Mouse (Mus musculus): ENCODE data around the gene Dynlt1f. TPM values are rescaled to one million over a fixed set of nuclear protein-coding genes. Genes with fewer than 3 reads are reported as not detected.
A peak's percentile ranks its signal among the peaks of the same experiment; 100 is the strongest.
"Not testable (repeated sequence)": the region's sequence is repeated elsewhere in the genome, so short reads cannot be mapped to it uniquely, and the experiment has no call there.

The Dynlt1f gene
- total RNA-seq, 2 experiments from 2014 or later = 94.6 to 105 TPM

DNA sequence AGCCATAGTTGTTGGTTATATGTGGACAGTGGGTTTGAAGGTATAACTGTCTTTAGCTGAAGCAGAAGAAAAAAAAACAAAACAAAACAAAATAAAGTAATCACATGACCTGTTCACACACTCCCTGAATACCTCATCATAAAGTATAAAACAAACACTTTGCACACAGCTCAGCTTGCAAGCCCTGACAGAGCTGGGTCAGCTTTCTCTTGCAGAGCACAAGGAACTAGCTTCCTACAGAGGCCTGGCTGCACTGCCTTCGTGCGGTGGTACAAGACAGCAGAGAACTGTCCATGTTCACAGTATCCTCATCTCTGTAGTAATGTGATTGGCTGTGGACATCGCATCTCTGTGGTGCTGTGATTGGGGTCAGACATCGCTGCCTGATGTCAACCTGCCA, 25.3 kb downstream of the Dynlt1f start:
- not testable (repeated sequence) for DNase-seq (ENCODE audit: low spot score in 2 of 2)

DNA sequence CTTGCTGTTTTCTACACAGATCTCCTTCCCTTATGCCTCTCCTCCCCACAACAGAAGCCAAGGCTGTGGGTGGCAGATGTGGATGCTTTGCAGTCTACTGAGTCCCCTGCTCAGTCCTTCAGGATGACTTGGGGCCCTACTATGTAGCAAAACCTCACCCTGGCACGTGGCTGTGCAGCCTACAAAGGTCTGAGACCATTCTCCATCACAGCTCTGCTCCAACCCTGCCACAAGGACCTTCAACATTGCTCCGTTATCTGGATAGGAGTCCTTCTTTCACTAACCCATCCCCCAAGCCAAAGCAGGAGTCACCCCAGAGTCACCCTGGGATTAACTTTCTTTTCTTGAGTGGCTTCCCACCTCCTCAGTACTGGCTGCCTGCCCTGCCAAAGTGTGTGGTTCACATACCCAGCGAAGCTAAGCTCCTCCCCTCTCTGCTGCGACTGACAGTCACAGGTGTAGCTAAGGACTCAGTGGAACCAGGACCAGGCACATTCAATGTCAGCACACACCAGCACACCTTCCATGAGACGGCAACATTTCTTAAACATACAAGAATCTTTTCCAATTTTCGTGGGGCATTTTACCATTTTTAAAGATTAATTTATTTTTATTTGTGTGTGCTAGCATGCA, 30.7 kb downstream of the Dynlt1f start:
- not testable (repeated sequence) for DNase-seq (ENCODE audit: low spot score in 2 of 2)

DNA sequence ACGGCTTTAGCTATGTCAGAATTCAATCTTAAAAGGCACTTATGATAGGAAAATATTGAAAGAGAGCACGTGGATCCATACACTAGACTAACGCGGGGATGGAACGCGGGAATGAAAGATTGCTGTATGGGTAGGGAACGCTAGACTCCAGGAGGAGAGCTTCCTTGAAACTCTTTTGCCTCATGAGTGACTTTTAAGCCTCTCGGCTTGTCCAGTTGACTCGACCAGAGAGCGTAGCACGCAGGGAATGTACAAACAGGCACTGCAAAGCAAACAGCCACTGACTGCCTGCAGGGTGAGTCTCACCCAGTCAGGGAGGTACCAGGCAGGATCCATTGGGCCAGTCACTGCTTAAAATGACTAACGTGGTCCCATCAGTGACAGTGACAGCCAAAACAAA, 33.7 kb downstream of the Dynlt1f start:
- DNase-seq (ENCODE audit: low spot score in 2 of 2) = not testable (repeated sequence)

DNA sequence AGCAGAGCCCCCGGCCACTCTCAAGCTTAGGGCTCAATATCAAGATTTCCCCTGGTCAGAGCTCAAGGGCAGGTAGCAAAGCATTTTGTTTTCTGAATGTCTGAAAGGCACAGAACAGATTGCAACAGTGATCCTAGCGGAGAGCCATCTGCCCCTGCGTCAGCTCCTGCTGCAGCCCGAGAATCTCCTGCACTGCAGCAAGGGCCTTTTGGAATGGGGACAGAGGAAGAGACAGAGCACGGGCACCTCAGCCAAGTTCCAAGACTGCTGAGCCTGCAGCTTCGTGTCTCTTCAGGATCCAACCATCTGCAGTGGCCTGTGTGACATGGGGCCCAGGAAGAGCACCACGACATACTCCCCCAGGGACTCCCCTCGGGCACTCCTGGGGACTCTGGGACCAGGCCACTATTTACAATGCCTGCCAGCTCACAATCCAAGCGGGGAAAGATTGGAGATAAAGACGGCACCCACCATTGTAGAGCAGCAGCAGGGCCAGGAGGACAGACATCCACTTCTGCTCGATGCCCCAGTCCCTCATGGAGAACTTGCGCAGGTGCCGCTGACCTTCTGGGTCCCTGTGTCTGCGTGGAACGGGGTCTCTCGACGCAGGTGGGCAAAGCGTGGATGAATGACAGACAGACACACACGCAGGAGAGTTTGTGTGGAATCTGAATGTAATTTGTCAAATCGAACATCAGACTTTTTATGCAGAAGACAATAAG, 34.8 kb downstream of the Dynlt1f start:
- not testable (repeated sequence) for DNase-seq (ENCODE audit: low spot score in 2 of 2)

DNA sequence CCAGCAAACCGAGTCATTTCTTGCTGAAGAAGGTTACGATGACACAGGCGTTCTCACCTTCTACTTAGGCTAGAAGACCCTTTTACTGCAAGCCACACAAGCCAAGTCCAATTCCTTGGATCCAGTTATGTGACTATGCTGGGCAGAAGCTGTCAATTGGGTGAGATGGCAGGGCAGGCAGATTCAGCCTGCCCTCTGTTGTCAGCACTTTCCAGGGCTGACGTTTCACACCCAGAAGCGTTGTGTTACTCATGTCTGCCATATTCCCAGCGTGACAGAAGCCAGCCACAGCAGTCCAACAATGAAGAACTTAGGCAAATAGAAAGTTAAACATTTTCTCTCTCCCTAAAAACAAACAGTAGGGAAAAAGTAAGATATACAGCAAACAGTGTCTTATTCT, 35.7 kb downstream of the Dynlt1f start:
- DNase-seq (ENCODE audit: low spot score in 2 of 2) = not testable (repeated sequence)

DNA sequence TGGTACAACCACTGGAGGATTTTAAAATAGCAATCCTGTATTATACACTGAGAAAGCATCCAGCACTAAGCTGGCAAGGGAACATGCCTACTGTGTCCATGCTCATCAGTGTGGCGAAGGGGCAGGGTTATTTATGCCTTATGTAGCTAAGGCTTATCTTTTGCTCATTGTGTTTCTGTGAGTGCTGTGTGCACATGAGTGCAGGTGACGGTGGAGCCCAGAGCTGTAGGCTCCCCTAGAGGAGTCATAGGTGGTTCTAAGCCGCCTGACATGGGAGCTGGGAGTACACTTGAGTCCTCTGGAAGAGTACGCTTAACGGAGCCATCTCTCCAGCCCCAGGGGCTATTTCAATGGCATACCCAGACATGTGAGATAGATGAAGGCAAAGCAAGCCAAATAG, 36.4 kb downstream of the Dynlt1f start:
- not testable (repeated sequence) for DNase-seq (ENCODE audit: low spot score in 2 of 2)

DNA sequence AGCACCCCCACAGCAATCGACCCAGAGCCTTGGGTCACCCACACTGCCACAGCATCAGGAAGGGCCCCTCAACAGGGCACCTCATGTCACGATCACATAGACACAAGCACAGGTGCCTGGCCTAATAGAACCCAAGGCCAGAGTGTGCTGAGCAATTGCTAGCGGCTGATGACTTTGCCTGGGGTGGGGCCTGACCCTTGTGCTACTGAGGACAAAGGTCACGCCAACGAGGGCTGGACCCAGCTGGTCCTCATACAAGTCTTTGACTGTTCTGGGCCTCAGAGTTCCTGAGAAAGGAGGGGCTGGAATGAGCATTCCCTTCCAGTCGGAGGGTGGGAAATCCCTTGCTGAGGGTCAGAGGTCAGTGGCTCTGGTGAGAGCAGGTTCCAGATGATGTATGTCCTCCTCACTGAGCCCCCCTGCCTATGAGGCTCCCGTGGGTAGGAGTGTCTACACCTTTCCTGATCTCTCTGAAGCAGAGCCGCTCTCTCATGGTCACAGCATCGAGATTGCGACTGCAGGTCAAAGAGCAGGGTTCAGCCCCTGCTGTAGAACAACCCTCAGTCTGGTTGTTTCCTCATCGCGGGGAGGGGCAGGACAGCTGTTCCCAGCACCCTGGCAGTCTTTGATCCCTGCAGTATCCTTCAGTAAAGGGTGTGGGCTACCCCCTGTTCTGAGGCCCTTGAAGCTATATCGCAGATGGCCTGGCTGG, 37.9 kb downstream of the Dynlt1f start:
- not testable (repeated sequence) for DNase-seq (ENCODE audit: low spot score in 2 of 2)

DNA sequence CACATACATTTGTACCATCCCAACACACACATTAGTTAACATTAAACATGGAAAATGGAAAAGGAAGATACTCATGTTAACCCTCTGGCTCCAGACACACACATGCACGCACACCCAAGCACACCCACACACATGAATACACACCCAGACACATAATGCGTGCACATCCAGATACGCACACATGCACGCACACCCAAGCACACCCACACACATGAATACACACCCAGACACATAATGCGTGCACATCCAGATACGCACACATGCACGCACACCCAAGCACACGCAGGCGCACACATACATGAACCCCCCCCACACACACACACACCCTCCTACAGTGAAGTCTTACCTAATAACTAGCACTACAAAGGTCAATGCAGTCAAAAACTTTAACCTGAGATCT, 39.0 kb downstream of the Dynlt1f start:
- DNase-seq (ENCODE audit: low spot score in 2 of 2) = not testable (repeated sequence)

DNA sequence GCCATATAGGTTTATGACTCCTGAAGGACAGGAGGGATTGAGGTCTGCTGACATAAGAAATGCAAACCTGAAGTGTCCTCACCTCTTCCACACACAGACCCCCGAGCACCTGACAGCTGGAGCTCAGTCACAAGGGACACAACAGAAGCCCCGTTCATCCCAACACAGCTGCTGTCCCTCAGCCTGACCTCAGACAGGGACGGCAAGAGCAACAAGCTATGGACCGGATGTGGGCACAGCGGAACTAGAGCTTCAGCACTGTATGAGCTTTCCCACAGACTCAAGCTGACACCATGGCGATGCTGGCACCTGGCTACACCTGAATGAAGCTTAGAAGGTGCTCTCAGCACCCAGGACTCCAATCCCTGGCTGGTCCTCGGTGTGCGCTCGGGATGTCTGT, 41.4 kb downstream of the Dynlt1f start:
- DNase-seq (ENCODE audit: low spot score in 2 of 2) = not testable (repeated sequence)

DNA sequence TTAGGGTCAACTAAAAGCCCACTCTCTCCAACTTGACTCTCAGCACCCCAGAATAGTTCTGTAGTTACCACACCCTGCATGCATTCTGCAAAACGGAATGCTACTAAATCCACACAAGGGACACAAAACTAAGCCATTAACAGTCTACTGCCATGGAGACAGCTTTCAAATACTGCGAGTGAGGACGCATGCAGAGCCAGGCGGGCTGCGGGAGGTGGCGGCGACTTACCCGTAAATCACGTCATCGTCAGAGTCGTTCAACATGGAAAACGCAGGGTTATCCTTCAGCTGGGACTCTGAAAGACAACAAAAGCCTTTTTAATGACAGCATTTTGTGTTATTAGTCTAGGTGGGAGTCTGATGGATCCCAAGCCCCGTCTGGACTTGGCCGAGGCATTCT, 42.2 kb downstream of the Dynlt1f start:
- not testable (repeated sequence) for DNase-seq (ENCODE audit: low spot score in 2 of 2)

DNA sequence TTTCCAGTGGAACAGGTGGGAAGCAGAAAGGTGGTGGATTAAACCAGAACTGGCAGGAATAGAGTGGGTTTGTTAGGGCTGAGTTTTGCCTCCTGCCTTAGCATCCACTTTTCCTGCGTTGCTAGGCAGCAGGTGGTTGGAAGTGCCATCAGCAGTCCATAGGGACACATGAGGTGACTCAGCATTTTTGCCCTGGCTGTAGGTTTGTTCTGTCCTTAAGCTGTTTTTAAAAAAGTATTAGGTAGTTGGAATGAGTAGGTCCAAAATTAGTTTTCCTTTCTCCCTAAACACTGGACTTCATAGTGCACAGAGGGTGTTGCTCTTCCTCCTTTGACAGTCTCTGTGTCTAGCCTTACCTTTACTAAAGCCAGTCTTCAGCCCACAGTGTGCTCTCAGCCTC, 50.4 kb downstream of the Dynlt1f start:
- DNase-seq (ENCODE audit: low spot score in 2 of 2) = not testable (repeated sequence)

DNA sequence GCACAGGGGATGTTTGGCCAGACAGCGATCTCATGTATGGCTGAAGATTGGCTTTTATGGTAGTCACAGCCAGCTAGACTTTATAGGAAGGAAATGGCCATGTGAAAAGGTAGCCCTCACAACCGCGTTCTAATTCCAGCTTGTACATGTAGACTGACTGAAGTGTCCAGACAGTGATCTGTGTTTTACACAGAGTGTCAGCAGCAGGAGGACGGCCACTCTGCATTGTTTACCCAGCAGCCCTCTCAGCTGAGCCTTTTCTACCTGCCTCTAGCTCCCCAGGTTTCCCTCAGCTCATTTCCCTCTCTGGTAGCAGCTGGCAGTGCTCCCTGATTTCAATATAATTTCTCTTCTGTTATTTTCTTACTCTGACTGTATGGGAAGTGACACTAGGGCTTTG, 53.5 kb downstream of the Dynlt1f start:
- not testable (repeated sequence) for DNase-seq (ENCODE audit: low spot score in 2 of 2)

DNA sequence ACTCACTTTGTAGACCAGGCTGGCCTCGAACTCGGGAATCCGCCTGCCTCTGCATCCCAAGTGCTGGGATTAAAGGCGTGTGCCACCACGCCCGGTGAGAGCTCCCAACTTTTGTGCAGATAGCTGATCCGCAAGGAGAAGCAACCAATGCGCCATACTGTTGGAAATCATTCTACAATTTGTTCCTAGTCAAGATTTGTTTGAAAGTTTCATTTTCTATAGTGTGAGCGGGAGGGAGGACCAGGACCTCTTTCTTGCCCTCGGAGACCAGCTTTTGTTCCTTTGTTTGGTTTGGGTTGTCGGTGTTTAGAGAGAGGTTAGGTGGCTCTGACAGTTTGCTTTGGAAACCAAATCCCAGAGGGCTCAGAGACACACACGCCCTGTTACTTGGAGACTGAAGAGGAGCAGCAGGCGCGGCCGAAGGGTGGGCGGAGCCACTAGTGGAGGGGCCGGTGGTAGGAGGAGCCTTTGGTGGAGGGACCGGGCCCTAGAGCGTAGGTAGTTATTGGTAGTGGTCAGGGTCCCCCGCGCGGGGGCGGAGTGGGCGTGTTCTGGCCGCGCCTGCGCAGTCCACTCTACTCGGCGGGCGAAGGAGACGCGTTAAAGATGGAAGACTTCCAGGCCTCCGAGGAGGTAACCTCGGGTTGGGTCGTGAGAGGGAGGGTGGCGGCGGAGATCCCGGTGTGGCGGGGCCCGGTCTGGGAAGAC, 54.3 kb downstream of the Dynlt1f start, which contains the start of gene Dynlt1c:
Gene Dynlt1c (plus strand): TSS at position 468 of the 708 bp plus-strand sequence.
- DNase-seq (ENCODE audit: low spot score in 2 of 2) = peak; percentile 39 to 58

DNA sequence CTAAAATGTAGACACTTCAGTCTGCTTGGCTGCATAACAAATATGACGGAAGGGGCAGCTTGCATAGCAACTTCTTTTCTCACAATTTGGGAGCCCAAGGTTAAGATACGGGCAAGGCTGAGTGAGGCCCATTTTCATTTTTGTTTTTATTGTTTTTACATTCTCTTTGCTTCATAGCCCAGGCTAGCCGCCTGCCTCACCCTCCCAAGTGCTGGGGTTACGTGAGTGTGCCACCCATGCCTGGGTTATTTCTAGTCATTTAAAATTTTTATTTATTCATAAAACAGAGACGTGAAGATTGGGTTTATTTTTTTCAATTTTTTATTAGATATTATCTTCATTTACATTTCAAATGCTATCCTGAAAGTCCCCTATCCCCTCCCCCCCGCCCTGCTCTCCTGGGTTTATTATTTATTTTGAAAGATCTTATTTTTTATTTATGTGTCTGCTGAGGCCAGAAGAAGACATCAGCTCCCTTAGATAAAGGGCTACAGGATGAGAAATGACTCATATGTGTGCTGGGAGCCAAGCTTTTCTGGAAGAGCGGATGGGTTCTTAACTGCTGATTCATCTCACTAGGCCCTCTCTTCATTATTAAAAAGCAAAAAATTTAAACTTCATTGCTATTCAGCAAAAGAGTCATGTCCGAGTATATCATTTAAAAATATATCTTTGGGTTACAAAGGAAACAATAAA, 55.3 kb downstream of the Dynlt1f start:
- DNase-seq (ENCODE audit: low spot score in 2 of 2) = not testable (repeated sequence)

DNA sequence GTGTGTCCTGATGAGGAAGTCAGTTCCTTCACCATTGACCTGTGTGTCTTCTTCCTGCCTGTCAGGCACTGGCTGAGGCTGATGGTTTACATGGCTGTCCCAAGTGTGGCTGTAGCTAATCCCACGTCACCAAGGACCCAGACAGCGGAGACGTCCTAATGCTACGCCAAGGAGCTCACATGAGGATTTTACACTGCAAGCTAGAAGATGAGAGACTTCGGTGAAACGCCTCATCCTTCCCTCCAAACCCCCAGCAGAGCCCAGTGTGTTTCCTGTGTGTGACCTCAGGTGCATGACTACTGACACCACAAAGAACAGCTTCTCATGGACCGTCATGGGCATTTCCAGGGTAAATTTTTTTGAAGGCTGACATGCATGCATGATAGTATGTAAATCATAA, 57.3 kb downstream of the Dynlt1f start:
- not testable (repeated sequence) for DNase-seq (ENCODE audit: low spot score in 2 of 2)

Other genes starting within 250 kb of the Dynlt1f start
- gene Dynlt1b, start 225.8 kb downstream of the Dynlt1f start, total RNA-seq (2021) = 100 to 1,000 TPM; 136 to 152 TPM
- 10 to 100 TPM; 21.6 to 27.9 TPM for gene Dynlt1c, start 54.2 kb downstream of the Dynlt1f start, total RNA-seq (2021)
- gene Sytl3, start 3.2 kb upstream of the Dynlt1f start, total RNA-seq (2021) = under 1 TPM; 0.25 to 0.48 TPM
- 10 to 100 TPM; 63.0 to 68.2 TPM for gene Ezr, start 126.9 kb upstream of the Dynlt1f start, total RNA-seq (2021)

Data from layer of hippocampus, postnatal 14 days (tissue).